Mouse (Mus musculus) thymus, postnatal 10 days (tissue): Measurements from ENCODE around the gene Slc4a3.

Source experiments
- DNase-seq, 2 experiments: peaks; one replicate each; pipeline ENCODE4 v3.0.0; 2021; ENCODE audit warnings: low spot score in 2 of 2

Gene Slc4a3

DNA sequence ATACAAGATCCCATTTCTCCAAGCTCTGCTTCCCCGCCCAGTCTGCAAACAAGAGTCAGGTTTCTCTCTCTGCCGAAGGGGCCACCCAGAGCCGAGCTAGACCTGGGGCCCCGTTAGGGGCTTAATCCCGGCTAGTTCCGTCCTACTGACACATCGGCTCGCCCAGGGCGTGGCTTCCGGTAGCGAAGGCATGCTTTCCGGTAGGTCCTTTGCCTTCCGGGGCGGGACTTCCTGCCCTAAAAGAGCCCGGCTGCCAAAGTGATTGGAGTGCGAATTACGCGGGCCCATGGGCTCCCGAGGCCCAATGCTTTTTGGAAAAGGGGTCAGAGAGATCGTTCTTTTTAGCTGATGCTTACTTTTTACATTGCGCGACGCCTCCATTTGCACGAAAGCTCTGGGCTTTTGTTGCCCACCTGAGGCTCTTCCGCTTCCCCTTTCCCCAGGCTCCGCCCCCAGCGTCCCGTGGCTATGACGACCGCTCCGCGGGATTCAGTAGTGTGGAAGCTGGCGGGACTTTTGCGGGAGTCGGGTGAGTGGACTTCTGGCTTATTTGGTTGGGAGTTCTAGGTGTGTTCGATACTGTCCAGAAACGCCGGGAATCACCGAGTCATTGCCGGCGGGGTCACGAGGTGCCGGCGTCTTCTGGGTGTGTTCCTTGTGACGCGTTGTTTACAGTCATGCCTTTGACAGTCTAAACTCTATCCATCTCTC lies 24.6 kb upstream of the Slc4a3 start, which contains the start of gene Stk11ip:
Gene Stk11ip, plus strand, starts transcription at position 209 of the 711 bp plus-strand sequence.
- peak; percentile 85 to 86 for DNase-seq

DNA sequence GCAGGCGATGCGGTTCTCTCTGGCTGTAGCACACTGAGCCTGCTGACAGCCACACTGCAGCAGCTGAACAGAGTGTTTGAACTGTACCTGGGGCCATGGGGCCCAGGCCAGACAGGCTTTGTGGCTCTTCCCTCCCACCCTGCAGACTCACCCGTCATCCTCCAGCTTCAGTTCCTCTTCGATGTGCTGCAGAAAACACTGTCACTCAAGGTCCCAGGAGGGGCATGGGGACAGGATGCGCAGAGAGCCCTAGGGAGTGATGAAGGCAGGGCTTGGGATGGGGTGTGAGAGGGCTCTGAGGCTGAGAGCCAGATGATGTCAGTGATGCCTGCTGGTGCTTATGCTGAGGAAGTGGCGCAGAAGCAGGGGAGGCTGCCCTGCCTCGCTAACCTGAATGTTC lies 21.4 kb upstream of the Slc4a3 start:
- DNase-seq = no peak

DNA sequence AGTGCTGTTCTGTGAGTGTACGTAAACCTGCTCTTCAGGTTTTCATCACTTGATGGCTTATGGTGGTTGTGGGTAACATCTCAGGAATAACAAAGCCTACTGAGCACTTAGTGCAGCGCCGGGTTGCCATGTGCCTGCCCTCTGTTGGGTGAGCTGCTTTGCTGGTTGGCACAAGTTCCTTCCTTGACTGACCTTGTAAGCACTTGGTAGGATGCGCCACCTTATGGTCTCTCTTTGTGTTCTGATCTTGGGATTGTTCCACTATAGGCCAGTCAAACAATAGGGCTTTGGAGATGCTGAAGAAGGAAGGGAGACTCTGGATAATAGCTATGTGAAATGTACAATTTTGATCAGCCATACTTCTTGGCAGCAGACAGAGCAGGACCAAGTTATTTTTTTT lies 15.5 kb upstream of the Slc4a3 start:
- DNase-seq = no peak

DNA sequence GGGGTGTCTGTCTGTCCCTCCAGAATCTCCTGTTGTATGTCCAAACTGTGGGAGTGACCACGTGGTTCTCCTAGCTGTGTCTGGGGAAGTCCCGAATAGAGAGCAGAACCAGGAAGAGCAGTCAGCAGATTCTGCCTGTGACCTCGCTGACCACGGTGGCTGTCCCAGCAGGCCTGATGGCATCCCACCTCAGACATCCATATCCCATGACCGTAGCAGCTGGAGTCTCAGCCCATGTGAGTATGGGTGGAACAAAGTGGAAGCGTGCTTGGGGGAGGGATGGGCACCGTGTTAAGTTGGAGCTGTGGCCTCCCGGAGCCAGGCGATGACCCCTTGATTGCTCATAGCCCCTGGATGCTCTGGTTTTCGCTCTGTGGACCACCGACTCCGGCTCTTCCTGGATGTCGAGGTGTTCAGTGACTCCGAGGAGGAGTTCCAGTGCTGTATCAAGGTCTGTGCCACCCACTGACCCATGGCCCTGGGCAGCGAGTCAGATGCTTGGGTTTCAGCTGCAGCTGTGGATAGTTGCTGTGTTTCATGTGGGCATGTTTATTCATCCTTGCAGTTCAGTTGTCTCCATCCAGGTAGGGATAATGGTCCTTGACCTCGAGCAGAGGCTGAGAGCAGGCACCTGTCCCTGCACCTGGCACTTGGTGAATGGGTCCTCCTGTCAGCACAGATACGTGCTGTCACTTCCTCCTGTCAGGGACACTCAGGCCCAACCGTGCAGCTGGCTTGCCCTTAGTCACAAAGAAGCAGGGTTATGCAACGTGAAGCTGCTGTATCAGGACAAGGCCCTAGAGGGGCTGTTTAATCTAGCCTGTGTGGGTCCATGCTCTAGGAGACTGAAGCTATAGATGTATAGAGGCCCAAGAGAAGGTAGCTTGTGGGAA lies 13.5 kb upstream of the Slc4a3 start:
- DNase-seq = no peak

DNA sequence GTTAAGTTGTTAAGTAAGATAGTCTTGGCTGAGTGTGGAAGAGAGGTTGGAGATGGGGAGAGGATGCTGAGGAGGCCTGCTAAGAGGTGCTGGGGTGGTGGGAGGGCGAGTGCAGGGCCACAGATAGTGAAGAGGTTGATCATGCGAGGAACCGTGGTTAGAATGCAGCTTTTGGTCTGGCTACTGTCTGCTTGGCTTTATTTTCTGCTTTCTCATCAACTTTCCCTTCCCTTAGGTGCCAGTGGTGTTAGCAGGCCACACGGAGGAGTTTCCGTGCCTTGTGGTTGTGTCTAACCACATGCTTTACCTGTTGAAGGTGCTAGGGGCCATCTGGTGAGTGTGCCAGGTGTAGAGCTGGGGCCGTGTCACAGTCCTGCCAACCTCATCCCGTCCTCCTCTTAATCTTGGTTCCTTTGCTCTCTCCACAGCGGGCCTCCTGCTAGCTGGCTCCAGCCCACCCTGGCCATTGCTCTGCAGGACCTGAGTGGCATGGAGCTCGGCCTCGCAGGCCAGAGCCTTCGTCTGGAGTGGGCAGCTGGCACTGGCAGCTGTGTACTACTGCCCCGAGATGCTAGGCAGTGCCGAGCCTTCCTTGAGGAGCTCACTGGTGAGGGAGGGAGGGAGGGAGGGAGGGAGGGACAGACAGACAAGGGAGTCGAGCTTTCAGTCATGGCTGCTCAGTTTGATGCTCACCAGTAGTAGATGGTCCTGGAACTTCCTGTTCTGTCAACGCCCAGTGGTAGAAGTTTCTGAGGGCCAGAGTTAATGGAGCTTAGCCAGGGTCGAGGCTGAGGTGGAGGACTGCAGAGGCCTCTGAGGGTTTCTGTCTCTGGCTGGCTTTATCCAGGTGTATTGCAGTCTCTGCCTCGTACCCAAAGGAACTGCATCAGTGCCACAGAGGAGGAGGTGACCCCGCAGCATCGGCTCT lies 12.5 kb upstream of the Slc4a3 start:
- DNase-seq = no peak

DNA sequence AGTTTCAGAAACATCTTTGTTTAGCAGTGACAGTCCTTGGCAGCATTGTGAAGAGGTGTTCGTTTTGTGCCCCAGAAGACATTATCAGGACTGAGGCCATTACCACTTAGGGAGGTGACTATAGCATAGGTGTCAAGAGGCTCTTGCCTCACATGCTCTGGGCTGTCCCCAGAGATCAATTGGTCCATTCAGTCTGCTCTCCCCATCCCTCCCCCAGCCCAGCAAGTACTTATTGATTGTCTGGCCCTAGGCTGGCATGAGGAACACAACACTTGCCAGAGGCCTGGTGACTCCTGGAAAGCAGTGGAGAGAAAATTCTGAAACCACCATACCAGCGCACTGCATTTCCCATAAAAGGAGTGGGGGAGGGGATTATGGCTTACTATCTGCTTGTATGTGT lies 8.5 kb upstream of the Slc4a3 start:
- no peak for DNase-seq

DNA sequence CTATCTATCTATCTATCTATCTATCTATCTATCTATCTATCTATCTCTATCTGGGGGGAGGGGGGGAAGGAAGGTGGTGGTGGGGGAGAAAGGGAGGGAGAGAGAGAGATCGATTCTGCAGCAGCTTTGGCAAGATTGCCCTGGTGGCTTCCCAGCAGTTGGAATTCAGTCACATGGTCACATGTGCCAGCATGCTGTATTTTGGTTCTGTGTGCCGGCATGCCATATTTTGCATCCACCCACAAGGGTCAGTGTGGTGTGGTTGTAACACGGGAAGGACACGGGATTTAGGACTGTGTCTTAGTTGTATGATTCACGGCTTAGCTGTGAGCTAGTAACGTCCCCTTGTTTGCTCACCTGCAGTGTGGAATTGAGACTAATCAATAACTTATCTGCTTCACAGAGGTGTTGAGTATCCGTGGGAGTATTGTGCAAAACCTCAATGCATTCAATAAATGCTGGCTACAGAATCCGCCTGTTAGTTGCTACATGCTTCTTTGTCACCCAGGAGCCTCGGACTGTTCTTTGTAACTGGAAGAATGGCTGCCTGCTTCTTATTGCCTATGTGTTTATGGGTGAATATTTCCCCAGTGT lies 7.4 kb upstream of the Slc4a3 start:
- no peak for DNase-seq

DNA sequence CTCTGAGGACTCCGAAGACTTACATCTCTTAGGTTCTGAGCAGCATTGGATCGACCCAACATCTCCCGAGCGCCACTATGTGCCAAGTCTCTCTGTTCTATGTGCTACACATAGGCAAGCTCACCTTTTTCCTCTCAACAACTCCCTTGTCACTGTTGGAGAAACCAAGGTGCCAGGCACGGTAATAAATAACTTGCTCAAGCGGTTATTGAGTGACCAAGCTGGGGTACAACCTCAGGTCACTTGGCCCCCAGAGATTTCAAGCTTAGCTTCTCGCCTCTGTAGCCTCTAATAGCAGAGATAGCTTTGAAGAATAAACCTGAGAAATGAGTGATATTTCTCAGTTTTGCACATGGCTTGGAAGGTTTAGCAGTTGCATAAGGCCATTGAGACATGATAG lies 4.6 kb upstream of the Slc4a3 start:
- DNase-seq = no peak

DNA sequence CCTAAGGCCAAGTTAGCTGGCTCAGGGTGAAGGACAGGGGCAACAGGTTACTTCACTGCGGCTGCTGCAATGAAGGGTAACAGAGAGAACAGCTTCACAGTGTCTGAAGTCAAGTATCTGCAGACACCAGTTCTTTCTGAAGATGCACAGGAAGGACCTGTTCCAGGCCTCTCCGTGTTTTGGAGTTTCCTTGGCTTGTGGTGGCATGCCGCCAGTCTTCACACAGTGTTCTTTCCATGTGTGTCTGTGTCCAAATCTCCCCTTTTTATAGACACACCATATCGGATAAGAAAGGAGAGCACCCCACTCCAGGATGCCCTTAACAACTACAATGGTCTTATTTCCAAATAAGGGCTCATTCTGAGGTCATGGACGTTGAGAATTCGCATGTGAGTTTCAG lies 1.7 kb upstream of the Slc4a3 start:
- no peak for DNase-seq

DNA sequence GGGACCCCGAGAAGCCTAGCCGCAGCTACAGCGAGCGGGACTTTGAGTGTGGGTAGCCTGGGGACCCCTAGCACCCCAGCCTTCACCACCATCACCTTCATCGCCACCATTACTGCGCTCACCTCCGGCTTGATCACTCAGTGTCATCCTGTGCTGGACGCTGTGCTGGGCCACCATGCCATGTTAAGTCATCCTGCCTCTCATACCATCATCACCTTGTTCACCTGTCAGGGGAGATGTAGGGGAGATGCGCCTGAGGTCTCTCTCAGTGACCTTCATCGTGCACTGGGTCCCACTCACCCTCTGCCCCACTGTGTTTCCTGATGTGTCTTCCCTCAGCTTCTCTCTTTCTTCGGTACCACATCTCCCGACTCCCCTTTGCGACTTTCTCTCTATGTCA lies 1.3 kb downstream of the Slc4a3 start:
- DNase-seq = no peak

DNA sequence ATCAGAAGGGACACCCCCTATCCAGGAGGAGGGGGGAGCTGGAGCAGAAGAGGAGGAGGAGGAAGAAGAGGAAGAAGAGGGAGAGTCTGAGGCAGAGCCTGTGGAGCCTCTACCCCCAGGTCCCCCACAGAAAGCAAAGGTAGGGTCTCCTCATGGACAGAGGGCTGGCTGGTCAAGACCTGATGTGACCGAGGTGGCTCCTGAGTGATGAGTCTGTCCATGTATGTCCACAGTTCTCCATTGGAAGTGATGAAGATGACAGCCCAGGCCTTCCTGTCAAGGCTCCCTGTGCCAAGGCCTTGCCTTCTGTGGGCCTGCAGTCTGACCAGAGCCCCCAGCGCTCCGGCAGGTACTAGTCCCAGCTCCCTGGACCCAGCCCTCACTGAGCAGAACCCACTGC lies 2.0 kb downstream of the Slc4a3 start:
- DNase-seq = no peak

DNA sequence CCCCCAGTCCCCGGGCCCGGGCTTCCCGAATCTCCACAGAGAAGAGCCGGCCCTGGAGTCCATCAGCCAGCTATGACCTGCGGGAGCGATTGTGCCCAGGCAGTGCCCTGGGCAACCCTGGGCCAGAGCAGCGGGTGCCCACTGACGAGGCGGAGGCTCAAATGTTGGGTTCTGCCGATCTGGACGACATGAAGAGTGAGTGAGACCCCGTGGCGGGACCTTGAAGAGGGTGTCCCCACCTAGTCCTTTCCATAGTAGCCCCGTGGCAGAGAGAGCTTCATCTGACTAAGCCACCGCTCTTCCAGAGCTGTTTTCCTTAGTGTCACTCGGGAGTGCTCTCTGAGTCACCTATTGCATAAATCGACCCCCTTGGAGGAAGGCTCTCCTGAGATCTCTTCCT lies 2.8 kb downstream of the Slc4a3 start:
- DNase-seq = no peak

DNA sequence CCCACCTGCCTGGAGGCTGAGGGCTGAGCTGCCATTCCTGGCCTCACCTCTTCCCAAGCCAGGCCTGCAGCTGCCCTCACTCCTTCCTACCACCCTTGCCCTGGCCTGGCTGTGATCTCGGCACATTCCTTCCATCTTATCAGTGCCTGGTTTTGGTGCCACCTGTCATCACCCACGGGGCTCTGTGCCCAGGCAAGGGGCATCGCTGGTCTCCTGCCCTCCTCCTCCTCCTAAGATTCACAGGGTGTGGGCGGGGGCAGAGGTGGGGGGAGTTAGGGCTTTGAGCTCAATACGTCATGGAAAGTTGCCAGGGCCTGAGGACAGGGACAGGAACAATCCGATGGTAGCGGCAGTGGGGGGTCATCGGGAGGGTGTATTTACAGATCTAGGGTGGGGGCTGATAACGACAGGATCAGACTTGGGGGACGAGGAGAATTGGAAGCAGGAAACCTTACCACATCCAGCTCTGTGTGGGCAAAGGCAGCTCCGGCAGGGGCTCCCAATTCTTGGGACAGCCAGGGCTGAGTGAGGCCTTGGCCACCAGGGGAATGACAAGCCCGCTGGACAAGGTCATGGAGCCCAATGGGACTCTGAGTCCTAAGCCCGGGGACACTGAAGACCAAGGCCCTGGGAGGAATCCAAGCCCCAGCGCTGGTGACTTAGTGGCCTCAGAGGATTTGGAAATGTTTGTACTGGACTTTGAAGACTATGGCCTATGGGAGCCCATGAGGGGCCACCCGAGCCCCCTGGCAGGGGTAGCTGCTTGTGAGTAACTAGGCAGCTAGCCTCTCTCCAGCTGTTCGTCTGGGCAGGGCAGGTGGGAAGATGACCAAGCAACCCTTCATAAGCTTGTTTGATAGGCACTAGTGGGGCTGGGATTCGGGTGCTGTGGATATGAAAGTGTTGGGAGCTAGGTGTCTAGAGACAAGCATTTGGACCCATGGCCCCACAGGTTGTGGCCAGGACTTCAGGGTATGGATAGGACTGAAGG lies 3.5 kb downstream of the Slc4a3 start:
- DNase-seq = no peak

DNA sequence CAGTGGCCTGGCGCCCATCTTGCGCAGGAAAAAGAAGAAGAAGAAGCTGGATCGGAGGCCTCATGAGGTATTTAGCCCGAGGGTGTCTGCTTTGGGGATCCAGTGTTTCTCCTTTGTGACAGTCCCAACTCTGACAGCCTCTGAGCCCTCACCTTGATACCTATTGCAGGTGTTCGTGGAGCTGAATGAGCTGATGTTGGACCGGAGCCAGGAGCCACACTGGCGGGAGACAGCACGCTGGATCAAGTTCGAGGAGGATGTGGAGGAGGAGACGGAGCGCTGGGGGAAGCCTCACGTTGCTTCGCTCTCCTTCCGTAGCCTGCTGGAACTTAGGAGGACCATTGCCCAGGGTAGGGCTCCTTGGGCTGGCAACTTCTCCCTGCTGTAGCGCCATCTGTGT lies 4.5 kb downstream of the Slc4a3 start:
- no peak for DNase-seq

DNA sequence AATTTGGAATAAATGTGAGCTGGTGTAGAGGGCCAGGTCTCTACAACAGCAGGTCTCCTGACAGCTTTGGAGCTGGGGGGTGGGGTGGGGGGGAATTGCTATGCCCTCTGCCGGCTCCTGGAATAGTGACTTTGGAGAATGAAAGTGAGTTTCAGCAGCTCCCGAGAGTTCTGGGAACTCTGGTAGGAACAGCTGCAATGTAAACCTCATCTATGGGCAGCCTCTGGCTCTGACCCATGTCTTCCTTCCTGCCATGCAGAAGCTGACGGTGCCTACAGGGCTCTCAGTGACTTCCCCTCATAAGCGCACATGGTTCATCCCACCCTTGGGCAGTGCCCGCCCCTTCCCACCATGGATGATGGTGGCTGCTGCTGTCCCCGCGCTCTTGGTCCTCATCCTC lies 9.6 kb downstream of the Slc4a3 start:
- DNase-seq = no peak

DNA sequence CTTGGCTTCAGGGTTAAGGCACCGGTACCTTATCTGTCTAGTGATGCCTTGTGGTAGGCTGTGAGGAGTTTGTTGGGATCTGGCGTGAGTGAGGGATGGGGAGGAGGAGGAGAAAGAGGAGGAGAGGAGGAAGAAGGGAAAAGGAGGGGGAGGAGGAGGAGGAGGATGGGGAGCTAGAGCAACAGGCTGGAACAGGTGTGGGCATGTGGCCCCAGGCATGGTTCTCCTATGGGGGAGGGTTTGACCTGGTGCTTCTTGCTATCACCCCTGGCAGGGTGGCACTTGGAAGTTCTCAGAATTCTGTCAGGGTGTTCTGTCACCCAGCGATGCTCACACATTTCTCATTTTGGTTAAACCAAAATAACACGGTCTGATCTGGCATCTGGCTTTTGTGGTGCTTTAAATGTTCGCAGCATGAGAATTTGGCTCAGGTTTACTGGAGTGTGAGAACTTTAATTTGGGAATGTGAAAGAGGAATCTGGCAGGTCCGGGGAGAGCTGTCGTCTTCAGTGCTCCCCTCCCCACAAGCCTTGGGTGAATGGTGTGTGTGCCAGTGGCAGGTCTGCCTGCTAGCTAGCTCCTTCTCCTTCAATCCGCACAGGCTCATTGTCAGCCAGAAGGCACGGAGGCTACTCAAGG lies 10.2 kb downstream of the Slc4a3 start:
- no peak for DNase-seq

DNA sequence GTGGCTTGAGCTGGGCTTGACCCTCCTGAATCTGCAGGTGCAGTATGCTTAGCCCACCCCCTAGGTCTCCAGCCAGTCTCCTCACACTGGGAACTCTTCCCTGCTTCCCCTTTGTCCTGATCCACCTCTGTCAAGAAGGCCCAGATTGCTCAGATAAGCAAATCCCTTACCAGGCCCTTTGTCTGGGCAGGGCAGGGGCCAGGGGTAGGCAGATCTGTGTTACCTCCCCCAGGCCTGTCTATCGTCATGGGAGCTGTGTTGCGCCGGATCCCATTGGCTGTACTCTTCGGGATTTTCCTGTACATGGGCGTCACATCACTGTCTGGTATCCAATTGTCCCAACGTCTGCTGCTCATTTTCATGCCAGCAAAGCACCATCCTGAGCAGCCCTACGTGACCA lies 11.0 kb downstream of the Slc4a3 start:
- no peak for DNase-seq

DNA sequence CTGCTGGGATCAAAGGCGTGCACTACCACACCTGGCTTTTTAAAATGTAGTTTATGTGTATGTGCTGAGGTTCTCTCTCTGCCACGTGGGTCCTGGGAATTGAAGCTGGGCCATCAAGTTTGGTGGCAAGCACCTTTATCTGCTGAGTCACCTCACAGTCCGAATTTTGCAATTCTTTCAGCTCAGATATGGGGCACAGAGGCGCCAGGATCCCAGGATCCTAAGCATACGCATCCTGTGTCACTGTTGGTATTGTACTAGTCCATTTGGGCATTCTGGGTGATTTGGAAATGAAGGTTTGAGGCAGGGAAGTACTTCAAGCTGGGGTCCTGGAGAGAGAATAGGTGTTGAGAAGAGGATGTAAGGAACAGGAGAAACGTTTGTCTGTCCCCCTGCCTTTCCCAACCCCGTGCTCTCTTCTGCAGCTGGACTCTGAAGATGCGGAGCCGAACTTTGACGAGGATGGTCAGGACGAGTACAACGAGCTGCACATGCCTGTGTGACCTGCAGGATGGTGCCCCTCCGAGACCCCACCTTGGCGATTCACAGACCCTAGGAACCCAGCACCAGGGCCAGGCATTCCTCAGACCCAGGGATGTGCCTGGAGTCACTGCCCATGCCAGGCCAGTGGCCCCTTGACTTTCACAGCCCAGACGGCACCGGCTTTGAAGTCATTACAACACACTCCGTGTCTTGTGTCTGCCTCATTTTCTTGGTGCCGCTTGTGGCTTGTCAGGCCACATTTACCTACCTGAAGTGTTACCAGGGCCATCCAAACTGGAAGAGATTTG lies 12.5 kb downstream of the Slc4a3 start:
- DNase-seq = no peak
